In genomic region chr13:78183986-78184385, GRCm38 (mm10) we compare ENCODE assay signal across 16 mouse cellular contexts. TPM values are rescaled to one million over a fixed set of nuclear protein-coding genes. Genes with fewer than 3 reads are reported as not detected.
A peak's percentile ranks its signal among the peaks of the same experiment; 100 is the strongest.
DNase-seq lines count a peak whose midpoint lies in the region; ATAC-seq and TF ChIP-seq lines count a peak whose summit lies in the region.
"Had no signal": no experiment of that assay in that cellular context is flagged by ENCODE, and none has a peak within 500 bp of the region (broad histone marks: within the 10 kb centered on the region; RNA-seq: fewer than 3 reads in every experiment).

No protein-coding gene starts in this region.

- TF ChIP-seq CTCF in stomach, postnatal 0 days (IDR thresholded peaks at IDR 0.05; ENCODE audit: low read depth): no peak

- no peak overlapping the region for H3K9ac ChIP-seq in stomach, embryonic 14.5 days (replicated peaks; ENCODE audit: low read depth, low read length)
- H3K9ac ChIP-seq in stomach, postnatal 0 days (ENCODE audit: low read length): no peak overlapping the region
- H3K9ac ChIP-seq in midbrain, embryonic 14.5 days (replicated peaks; ENCODE audit: low read length): peak overlapping the region; percentile 4; the same call in 1 of the 2 replicates
- H3K9ac ChIP-seq: kidney, embryonic 15.5 days; limb, embryonic 15.5 days had no signal

- H3K27ac ChIP-seq in stomach, embryonic 14.5 days (ENCODE audit: low read length): peak overlapping the region; percentile 10; the same call in 1 of the 2 replicates
- no peak overlapping the region for H3K27ac ChIP-seq in stomach, postnatal 0 days (replicated peaks)
- peak overlapping the region; percentile 95 for H3K27ac ChIP-seq in hindbrain, embryonic 10.5 days
- H3K27ac ChIP-seq in midbrain, embryonic 14.5 days (replicated peaks; ENCODE audit: low read depth, low read length): peak overlapping the region; percentile 80
- H3K27ac ChIP-seq: gastrocnemius, adult 2 months; kidney, embryonic 15.5 days; limb, embryonic 15.5 days had no signal

- H3K27me3 ChIP-seq in stomach, embryonic 14.5 days (ENCODE audit: control insufficient read depth, insufficient read depth, low read length): peaks cover 21% of the 10 kb centered on the region
- 0 out of 2 replicates have a peak, but pooled peaks cover 2% of the 10 kb centered on the region for H3K27me3 ChIP-seq in stomach, postnatal 0 days (ENCODE audit: control insufficient read depth, insufficient read depth, low read length)
- peaks cover 90% of the 10 kb centered on the region for H3K27me3 ChIP-seq in hindbrain, embryonic 10.5 days (ENCODE audit: insufficient read depth, poor library complexity, severe bottlenecking)
- H3K27me3 ChIP-seq in midbrain, embryonic 14.5 days (ENCODE audit: control insufficient read depth, insufficient read depth, low read length): peaks cover 52% of the 10 kb centered on the region; the same call in 1 of the 2 replicates

- H3K9me3 ChIP-seq in stomach, embryonic 14.5 days (ENCODE audit: control insufficient read depth, low read depth, low read length): no peaks in the 10 kb centered on the region
- no peaks in the 10 kb centered on the region for H3K9me3 ChIP-seq in stomach, postnatal 0 days (ENCODE audit: control insufficient read depth, low read length)
- H3K9me3 ChIP-seq in hindbrain, embryonic 10.5 days: no peaks in the 10 kb centered on the region
- no peaks in the 10 kb centered on the region for H3K9me3 ChIP-seq in midbrain, embryonic 14.5 days (ENCODE audit: control insufficient read depth, low read length)
- H3K9me3 ChIP-seq: kidney, embryonic 15.5 days; limb, embryonic 15.5 days had no signal

- intact Hi-C loops in heart, postnatal 14 days (cut with DNase I): loop anchor here (10.0 kb wide), 2 partner anchors 319 to 1339 kb away; no protein-coding TSS in a partner anchor

- H3K36me3 ChIP-seq in stomach, embryonic 14.5 days (ENCODE audit: control insufficient read depth, insufficient read depth, low read length): no peaks in the 10 kb centered on the region; the same call in 1 of the 2 replicates
- H3K36me3 ChIP-seq in stomach, postnatal 0 days (ENCODE audit: control insufficient read depth, insufficient read depth, low read length): no peaks in the 10 kb centered on the region
- H3K36me3 ChIP-seq in hindbrain, embryonic 10.5 days: peaks cover 25% of the 10 kb centered on the region
- H3K36me3 ChIP-seq in midbrain, embryonic 14.5 days (ENCODE audit: control insufficient read depth, insufficient read depth, low read length): 0 out of 2 replicates have a peak, but pooled peaks cover 2% of the 10 kb centered on the region
- H3K36me3 ChIP-seq: limb, embryonic 15.5 days had no signal

- H3K4me3 ChIP-seq in stomach, embryonic 14.5 days (ENCODE audit: low read depth, low read length): no peak overlapping the region
- no peak overlapping the region for H3K4me3 ChIP-seq in stomach, postnatal 0 days (ENCODE audit: low read depth, low read length)
- H3K4me3 ChIP-seq in hindbrain, embryonic 10.5 days: peak overlapping the region; percentile 62
- H3K4me3 ChIP-seq in midbrain, embryonic 14.5 days (replicated peaks; ENCODE audit: low read depth, low read length): no peak overlapping the region
- H3K4me3 ChIP-seq: gastrocnemius, adult 2 months; kidney, embryonic 15.5 days; limb, embryonic 15.5 days had no signal

- TF ChIP-seq EP300 in stomach, postnatal 0 days (optimal IDR thresholded peaks at IDR 0.05): no peak

- peaks cover 3% of the 10 kb centered on the region; the same call in 1 of the 2 replicates for H3K4me1 ChIP-seq in stomach, embryonic 14.5 days (ENCODE audit: control insufficient read depth, insufficient read depth, low read length)
- no peaks in the 10 kb centered on the region for H3K4me1 ChIP-seq in stomach, postnatal 0 days (replicated peaks; ENCODE audit: control insufficient read depth, insufficient read depth)
- H3K4me1 ChIP-seq in hindbrain, embryonic 10.5 days (replicated peaks): peaks cover 99% of the 10 kb centered on the region
- H3K4me1 ChIP-seq in midbrain, embryonic 14.5 days (ENCODE audit: control insufficient read depth, insufficient read depth, low read length): peaks cover 24% of the 10 kb centered on the region

- no peak for DNase-seq in stomach, postnatal 0 days (ENCODE audit: low spot score)
- peak; percentile 72 for DNase-seq in hindbrain, embryonic 10.5 days (ENCODE audit: low spot score)
- DNase-seq in midbrain, embryonic 14.5 days: peak; percentile 62
- DNase-seq in heart, postnatal 14 days: no peak
- no peak for DNase-seq in lung, postnatal 14 days
- no peak for DNase-seq in adrenal gland, adult 8-10 months
- DNase-seq: adrenal gland, postnatal 25 days; cerebellum, adult 11 months; gastrocnemius, adult 2 months; heart, postnatal 4 days had no signal

- 28% methylated on average over 5 of the region's 5 CpGs for WGBS in stomach, embryonic 14.5 days
- 38% methylated on average over 5 of the region's 5 CpGs for WGBS in stomach, postnatal 0 days
- WGBS in hindbrain, embryonic 10.5 days: 3% methylated on average over 5 of the region's 5 CpGs
- WGBS in midbrain, embryonic 14.5 days: 7% methylated on average over 5 of the region's 5 CpGs

- no peak for ATAC-seq in stomach, embryonic 14.5 days (ENCODE audit: insufficient number of reproducible peaks, insufficient read depth, low FRiP score, low read depth)
- ATAC-seq in stomach, postnatal 0 days (ENCODE audit: low FRiP score, low TSS enrichment): no peak
- peak; percentile 53 for ATAC-seq in midbrain, embryonic 14.5 days (ENCODE audit: low FRiP score, low TSS enrichment)
- no peak for ATAC-seq in activated CD4-positive, CD25-positive, alpha-beta regulatory T cell, adult 4 months
- ATAC-seq: Patski had no signal

- no peak overlapping the region for H3K4me2 ChIP-seq in stomach, embryonic 14.5 days (replicated peaks; ENCODE audit: low read depth, low read length)
- H3K4me2 ChIP-seq in stomach, postnatal 0 days (replicated peaks; ENCODE audit: low read depth): no peak overlapping the region
- peak overlapping the region; percentile 62 for H3K4me2 ChIP-seq in midbrain, embryonic 14.5 days (ENCODE audit: low read length)
- H3K4me2 ChIP-seq: kidney, embryonic 15.5 days; limb, embryonic 15.5 days had no signal

RNA-seq across cellular contexts. Expression of gene Nr2f1, which starts 15.6 kb away (rescaled TPM):
- polyA plus RNA-seq in stomach, embryonic 14.5 days (2014; fragmentation: Nextera tagmentation; extraction: Ambion mirVana): 30.1 and 31.4 TPM in 2 replicates
- 5.8 and 6.3 TPM in 2 replicates for polyA plus RNA-seq in stomach, postnatal 0 days (2015; fragmentation: Nextera tagmentation; extraction: Ambion mirVana)
- 69.0 and 74.0 TPM in 2 replicates for polyA plus RNA-seq in hindbrain, embryonic 10.5 days (2016; fragmentation: Nextera tagmentation; extraction: Ambion mirVana)
- 67.5 and 72.4 TPM in 2 replicates for polyA plus RNA-seq in midbrain, embryonic 14.5 days (2014; fragmentation: Nextera tagmentation; extraction: Ambion mirVana)
- total RNA-seq in heart, postnatal 14 days (2021): 1 to 10 TPM; 3.8 to 4.9 TPM
- total RNA-seq in adrenal gland, adult 8-10 months (2022): 10 to 100 TPM; 19.1 to 26.2 (median 21.7) TPM
- polyA plus RNA-seq in activated CD4-positive, CD25-positive, alpha-beta regulatory T cell, adult 4 months (2017; shearing (Covaris generic)): not detected
- total RNA-seq: monocyte, adult 5-6 weeks had no signal

Comparison
In these comparisons a context has a peak if more than half of its experiments do, and no peak if none do; other contexts are left out.
1. DNase-seq: peak in hindbrain, embryonic 10.5 days (single experiment) and midbrain, embryonic 14.5 days (single experiment); none in stomach, postnatal 0 days (single experiment), heart, postnatal 14 days (0 of 2), lung, postnatal 14 days (single experiment) and adrenal gland, adult 8-10 months (single experiment).